Comparison of ENCODE assay signal across 1 mouse cellular context in the genomic region with DNA sequence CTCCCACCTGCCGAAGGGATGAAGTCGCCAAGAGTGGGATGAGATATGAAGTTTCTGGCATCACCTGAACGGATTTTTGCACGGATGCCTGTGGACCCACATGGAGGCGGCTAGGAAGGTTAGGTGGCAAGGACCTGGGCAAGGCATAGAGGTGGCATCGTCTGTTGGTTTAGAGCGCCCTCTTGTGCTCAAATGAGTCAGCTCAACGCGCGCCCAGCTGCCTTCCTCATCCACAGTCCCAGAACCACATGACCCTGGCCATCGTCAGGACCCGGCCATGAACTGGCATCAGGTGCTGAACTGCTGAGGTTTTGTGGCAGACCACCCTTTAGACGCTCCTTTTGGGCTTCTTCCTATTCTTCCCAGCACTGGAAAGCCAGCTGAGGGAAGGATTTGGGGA.
TF ChIP-seq lines count a peak whose summit lies in the region.

No protein-coding gene starts in this region.

TF ChIP-seq in CH12.LX, 34 proteins besides CTCF, POLR2A, EP300 and RAD21 (continued from another document):
- TF ChIP-seq SMC3 (IDR thresholded peaks at IDR 0.05; ENCODE audit: low read depth, low read length) (peak; percentile 89), USF1 (IDR thresholded peaks at IDR 0.05; ENCODE audit: low read depth, low read length) (peak; percentile 27; the same call in 1 of the 2 replicates), HCFC1 (IDR thresholded peaks at IDR 0.05; ENCODE audit: low read depth, low read length) (no peak), ZC3H11A (IDR thresholded peaks at IDR 0.05; ENCODE audit: low read depth, low read length) (peak; percentile 41), TBP (conservative IDR thresholded peaks at IDR 0.05; ENCODE audit: low read depth, low read length) (no peak), ZMIZ1 (IDR thresholded peaks at IDR 0.05; ENCODE audit: low read depth, low read length) (no peak), MAZ (IDR thresholded peaks at IDR 0.05; ENCODE audit: low read depth, low read length) (no peak), MAX (IDR thresholded peaks at IDR 0.05; ENCODE audit: low read length) (no peak)
